Mouse (Mus musculus): Measurements from ENCODE around the gene Dglucy. TPM values are rescaled to one million over a fixed set of nuclear protein-coding genes. Genes with fewer than 3 reads are reported as not detected.

Gene Dglucy
- polyA plus RNA-seq (2014; fragmentation: Illumina TruSeq; extraction: RNeasy Lipid Tissue Mini Kit (QIAGEN cat#74804); ENCODE audit: insufficient read depth, low read depth, low replicate concordance), result 6.0 TPM

DNA sequence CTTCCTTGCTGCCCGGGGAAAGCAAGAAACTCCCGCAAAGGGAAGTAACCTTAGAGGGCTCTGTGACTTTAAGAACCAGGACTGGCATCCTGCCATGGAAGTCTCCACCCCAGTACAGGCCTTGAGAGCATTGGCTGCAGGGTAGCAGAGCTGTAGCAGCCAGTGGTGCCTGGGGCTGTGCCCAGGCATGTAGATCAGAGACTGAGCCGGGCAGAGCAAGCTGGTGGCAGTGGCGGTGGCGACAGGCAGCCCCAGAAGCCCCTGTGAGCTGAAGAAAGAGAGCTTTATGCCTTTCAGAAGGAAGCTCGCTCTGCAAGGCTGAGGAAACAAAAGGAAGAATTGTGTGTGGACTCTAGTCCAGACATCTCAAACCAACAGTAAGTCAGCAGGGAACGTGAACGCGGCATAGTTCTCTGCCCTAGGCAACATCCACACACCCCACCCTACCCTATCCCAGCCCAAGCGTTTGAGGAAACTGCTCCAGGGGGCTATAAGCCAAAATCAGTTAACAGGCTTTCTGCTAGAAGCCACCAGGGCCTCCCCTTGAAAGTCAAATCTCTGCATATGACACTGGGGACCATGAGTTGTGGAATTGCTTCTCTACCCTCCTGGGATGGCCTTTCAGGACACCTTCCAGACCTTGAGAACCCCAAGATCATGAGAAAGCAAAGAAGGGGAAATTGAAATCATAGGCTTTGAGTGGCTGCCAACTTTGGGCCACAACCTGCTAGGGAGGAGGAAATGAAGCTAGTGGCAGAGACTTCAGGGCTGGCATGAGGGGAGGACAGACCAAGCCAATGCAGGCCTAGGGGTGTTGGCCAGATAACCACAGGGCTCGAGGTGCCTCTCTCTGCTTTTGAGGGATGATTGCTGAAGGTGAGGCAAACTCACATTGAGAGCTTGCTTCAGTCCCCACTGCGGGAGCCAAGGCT, at the start of gene Dglucy:
Dglucy (plus strand) TSS at position 124 of the 932 bp plus-strand sequence.

DNA sequence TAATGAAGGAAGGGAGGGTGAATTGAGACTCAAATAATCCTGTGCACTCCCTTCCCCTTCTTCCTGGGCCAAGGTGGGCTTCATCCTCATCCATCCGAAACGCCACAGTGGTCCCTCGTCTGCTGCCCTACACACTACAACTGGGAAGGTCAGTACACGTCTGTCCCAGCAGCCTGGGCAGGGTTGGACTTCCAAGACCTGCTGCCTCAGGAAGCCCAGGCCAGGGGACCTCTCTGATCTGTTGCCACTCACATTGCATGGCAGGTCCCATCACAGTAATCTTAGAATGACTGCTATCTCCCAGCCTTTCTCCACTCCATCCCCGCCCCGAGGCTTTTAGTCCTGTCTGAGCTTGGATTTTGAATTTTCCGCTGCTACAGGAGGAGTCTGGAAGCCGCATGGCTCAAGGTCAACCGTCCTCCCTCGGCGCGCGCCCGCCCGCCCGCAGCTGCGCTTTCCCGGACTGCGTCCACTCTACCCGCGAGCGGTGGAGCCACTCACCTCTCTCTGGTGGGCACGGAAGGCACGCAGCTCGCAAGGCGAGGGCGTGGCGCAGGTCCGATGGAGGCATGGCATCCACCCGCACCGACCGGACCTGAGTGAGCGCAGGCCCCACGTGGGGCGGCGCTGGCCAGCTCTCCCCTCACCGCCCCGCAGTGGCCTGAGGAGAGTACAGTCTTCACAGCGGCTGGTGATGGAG, 128.9 kb downstream of the Dglucy start, which contains the start of gene Gpr68:
Gpr68 (minus strand) TSS at position 601 of the 700 bp plus-strand sequence.

Other genes with a start within 250 kb of the Dglucy start
- 2.2 TPM for gene Rps6ka5, start 52.1 kb upstream of the Dglucy start, polyA plus RNA-seq (2014; fragmentation: Illumina TruSeq; extraction: RNeasy Lipid Tissue Mini Kit (QIAGEN cat#74804); ENCODE audit: insufficient read depth, low read depth, low replicate concordance)
- 1.8 TPM for gene Gpr68, start 129.1 kb downstream of the Dglucy start, polyA plus RNA-seq (2014; fragmentation: Illumina TruSeq; extraction: RNeasy Lipid Tissue Mini Kit (QIAGEN cat#74804); ENCODE audit: insufficient read depth, low read depth, low replicate concordance)
- 7.6 TPM for gene Ccdc88c, start 250.0 kb downstream of the Dglucy start, polyA plus RNA-seq (2014; fragmentation: Illumina TruSeq; extraction: RNeasy Lipid Tissue Mini Kit (QIAGEN cat#74804); ENCODE audit: insufficient read depth, low read depth, low replicate concordance)

Data from lung, adult 10 weeks (tissue).